Mouse (Mus musculus) hindbrain, embryonic 13.5 days (tissue): ENCODE measurements around the gene Topors. TPM values are rescaled to one million over a fixed set of nuclear protein-coding genes. Genes with fewer than 3 reads are reported as not detected.

Experiments
- ATAC-seq: fragments of 200-750 bp; cut with Nextera tagmentation; 2 replicates; pipeline ENCODE4 v1.8.0; 2017; ENCODE audit warnings: moderate TSS enrichment; ENCODE audit not compliant: low FRiP score
- H3K27ac ChIP-seq: fragments of 300-500 bp; sonication (generic); 2 replicates; pipeline ENCODE4 v1.5.1; 2015; ENCODE audit warnings: inconsistent platforms, mild to moderate bottlenecking, moderate library complexity
- H3K27me3 ChIP-seq: fragments of 300-500 bp; sonication (generic); 2 replicates; pipeline ENCODE4 v1.6.1; 2015; ENCODE audit warnings: mild to moderate bottlenecking, inconsistent platforms
- H3K36me3 ChIP-seq: fragments of 300-500 bp; sonication (generic); 2 replicates; pipeline ENCODE4 v1.6.1; 2015; ENCODE audit warnings: mild to moderate bottlenecking, inconsistent platforms
- H3K4me1 ChIP-seq: fragments of 300-500 bp; sonication (generic); replicated peaks from 2 replicates; pipeline ENCODE4 v1.6.1; 2015; ENCODE audit warnings: inconsistent platforms
- H3K4me2 ChIP-seq: fragments of 300-500 bp; sonication (generic); 2 replicates; pipeline ENCODE4 v1.6.1; 2015; ENCODE audit warnings: inconsistent platforms, mild to moderate bottlenecking, moderate library complexity
- H3K4me3 ChIP-seq: fragments of 300-500 bp; sonication (generic); 2 replicates; pipeline ENCODE4 v1.5.1; 2015; ENCODE audit warnings: mild to moderate bottlenecking, inconsistent platforms
- H3K9ac ChIP-seq: fragments of 300-500 bp; sonication (generic); 2 replicates; pipeline ENCODE4 v1.6.1; 2015; ENCODE audit warnings: mild to moderate bottlenecking, inconsistent platforms
- H3K9me3 ChIP-seq: fragments of 300-500 bp; sonication (generic); 2 replicates; pipeline ENCODE4 v1.6.1; 2016; ENCODE audit warnings: inconsistent platforms
- WGBS: fragments of 180-500 bp; shearing (Covaris S2); methylation state at CpG from one replicate; pipeline ENCODE4 v1.1.7; 2015; 5-methylcytosine and 5-hydroxymethylcytosine counted together
- polyA plus RNA-seq: library from polyadenylated mRNA; unstranded; fragments of >200 nt; fragmentation: Nextera tagmentation; extraction: Ambion mirVana; gene quantifications from 2 replicates; pipeline ENCODE4 v1.2.1, GENCODE M21; 2015

Topors gene
- polyA plus RNA-seq, 1 experiment from 2014 or later = 33.7 TPM

DNA sequence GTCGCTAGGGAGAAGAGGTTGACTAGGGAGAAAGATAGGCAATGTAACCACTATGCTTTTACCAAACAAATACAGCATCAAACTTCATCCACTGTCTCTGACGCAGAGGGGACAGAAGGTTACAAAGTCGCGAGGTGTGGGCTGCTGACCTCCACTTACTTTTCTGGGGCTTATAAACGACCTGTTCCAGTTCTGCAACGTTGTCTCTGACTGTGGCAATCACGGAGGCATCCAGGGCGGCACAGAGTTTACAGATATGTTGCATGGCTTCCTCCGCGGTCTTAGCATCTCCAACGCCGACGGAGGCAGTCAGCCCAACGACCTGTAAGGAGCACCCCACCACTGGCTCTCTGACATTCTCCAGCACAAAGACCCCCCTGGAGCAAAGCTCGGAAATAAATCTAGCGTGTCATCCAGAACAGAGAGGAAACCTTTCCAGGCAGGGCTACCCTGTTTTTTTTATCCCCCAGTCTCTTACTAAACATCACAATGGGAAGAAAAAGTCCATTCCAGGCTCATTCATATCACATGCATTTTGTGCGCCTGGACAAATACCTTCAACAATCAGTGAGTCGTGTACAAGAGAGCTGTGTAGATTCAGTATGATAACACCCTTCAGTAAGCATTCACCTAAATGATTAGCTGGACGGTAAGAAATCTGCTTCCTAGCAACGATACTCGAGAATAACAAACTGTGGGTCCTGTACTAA is 47.6 kb downstream of the Topors start:
- no peak for ATAC-seq
- H3K36me3 ChIP-seq = no peaks in the 10 kb centered on the region
- no peak overlapping the region for H3K27ac ChIP-seq
- no peaks in the 10 kb centered on the region for H3K9me3 ChIP-seq
- 0 out of 2 replicates have a peak overlapping the region, but pooled peaks have one; percentile 2 for H3K4me2 ChIP-seq
- peaks cover 19% of the 10 kb centered on the region for H3K4me1 ChIP-seq
- no peak overlapping the region for H3K4me3 ChIP-seq
- 41% methylated on average over 21 of the region's 21 CpGs for WGBS
- peaks cover 6% of the 10 kb centered on the region; the same call in 1 of the 2 replicates for H3K27me3 ChIP-seq
- no peak overlapping the region for H3K9ac ChIP-seq

DNA sequence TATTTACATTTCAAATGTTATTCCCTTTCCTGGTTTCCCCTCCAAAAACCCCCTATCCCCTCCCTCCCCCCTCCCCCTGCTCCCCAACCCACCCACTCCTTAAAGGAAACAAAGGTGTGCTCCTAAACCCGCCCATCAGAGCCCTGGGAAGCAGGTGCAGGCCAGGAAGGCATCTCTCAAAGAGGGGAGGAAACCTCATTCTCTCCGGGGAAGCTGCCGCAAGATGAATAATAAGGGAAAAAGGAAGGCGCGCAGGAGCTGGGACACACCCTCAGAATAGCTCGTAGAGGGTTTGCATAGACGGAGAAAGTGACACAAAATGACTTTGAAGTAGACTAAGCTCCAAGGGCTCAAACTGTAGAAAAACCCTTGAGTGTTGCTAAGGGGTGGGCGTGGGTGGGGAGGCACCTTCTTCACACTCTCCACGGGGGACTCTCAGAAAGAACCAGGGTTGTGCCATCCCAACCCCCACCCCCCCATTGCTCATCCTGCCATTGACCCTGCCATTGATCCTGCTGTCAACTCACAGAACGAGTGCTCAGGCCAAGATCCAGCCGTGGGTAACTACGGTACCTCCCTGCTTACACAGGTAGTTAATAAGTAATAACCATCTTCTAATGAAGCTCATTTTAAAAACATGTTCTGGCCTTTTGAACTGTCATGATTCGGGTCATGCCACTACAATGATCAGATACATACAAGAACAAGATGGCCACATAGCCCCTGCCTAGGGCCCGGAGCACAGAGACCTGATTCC is 48.5 kb downstream of the Topors start:
- Histone ChIP-seq H3K4me1 (peaks cover 19% of the 10 kb centered on the region), H3K36me3 (no peaks in the 10 kb centered on the region), H3K9ac (no peak overlapping the region), H3K27ac (no peak overlapping the region), H3K27me3 (peaks cover 6% of the 10 kb centered on the region; the same call in 1 of the 2 replicates), H3K4me2 (peak overlapping the region; percentile 15; the same call in 1 of the 2 replicates), H3K9me3 (no peaks in the 10 kb centered on the region), H3K4me3 (no peak overlapping the region)
- no peak for ATAC-seq
- 37% methylated on average over 14 of the region's 14 CpGs for WGBS

DNA sequence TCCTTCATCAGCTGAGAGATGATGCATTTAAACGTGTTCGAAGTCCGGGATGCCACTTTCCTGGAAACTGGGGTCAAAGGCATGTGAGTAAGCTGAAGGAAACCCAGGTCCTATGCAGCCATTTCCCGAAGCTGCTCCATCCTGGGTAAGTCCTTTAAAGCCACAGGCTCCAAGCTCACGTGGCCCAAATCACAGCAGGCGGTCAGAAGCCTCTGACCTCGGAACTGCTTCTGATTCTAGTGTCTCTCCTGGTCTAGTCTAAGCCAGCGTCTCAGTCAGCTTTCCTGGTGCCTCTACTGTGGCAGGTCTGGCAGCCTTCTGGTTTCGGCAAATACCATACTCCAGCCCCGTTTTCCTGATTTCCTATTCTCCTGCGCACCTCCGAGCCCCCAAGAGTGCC is 49.2 kb downstream of the Topors start:
- Histone ChIP-seq H3K4me1 (peaks cover 19% of the 10 kb centered on the region), H3K9ac (0 out of 2 replicates have a peak overlapping the region, but pooled peaks have one; percentile 2), H3K27ac (no peak overlapping the region), H3K4me2 (peak overlapping the region; percentile 15), H3K36me3 (no peaks in the 10 kb centered on the region), H3K9me3 (no peaks in the 10 kb centered on the region), H3K27me3 (peaks cover 6% of the 10 kb centered on the region; the same call in 1 of the 2 replicates), H3K4me3 (no peak overlapping the region)
- WGBS = 14% methylated on average over 12 of the region's 12 CpGs
- no peak for ATAC-seq

DNA sequence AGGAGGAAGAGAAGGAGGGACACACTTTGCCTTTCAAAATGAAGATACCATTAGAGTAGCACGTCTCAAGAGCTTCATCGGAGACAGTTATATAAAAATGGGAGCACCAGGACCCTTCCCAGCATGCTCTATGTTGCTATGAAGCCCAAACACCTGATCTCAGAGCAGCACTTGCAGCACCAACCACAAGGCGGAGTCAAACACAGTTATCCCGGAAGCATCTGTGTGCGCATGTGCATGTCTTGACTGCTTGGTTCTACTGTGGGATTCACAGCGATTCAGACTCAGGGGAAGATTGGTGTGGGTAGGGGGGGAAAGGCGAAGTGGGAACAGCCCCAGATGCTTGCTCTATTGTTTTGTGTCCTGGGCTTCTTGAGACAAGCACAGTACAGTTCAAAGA is 51.3 kb downstream of the Topors start:
- no peak overlapping the region for H3K27ac ChIP-seq
- peaks cover 19% of the 10 kb centered on the region for H3K4me1 ChIP-seq
- H3K4me2 ChIP-seq = no peak overlapping the region
- no peak for ATAC-seq
- WGBS = 72% methylated on average over 7 of the region's 7 CpGs
- no peaks in the 10 kb centered on the region for H3K36me3 ChIP-seq
- no peak overlapping the region for H3K9ac ChIP-seq
- no peak overlapping the region for H3K4me3 ChIP-seq
- peaks cover 6% of the 10 kb centered on the region; the same call in 1 of the 2 replicates for H3K27me3 ChIP-seq
- no peaks in the 10 kb centered on the region for H3K9me3 ChIP-seq

DNA sequence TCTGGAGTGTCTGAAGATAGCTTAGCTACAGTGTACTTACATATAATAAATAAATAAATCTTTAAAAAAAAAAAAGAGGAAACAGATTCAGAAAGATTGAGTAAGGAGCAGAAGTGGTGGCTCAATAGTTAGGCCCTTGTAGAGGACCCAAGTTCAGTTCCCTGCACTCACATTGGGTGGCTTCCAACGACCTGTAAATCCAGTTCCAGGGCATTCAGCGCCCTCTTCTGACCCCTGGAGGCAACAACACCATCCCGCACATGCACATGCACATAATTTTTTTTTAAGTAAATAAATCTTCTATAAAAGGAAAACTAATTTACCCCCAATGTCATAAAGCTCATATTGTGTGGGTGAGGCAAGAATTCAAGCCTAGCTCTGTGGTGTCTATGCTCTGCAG is 51.7 kb downstream of the Topors start:
- Histone ChIP-seq H3K36me3 (no peaks in the 10 kb centered on the region), H3K9me3 (no peaks in the 10 kb centered on the region), H3K4me2 (no peak overlapping the region), H3K27ac (no peak overlapping the region), H3K4me3 (no peak overlapping the region), H3K4me1 (peaks cover 19% of the 10 kb centered on the region), H3K27me3 (peaks cover 6% of the 10 kb centered on the region; the same call in 1 of the 2 replicates), H3K9ac (no peak overlapping the region)
- 60% methylated on average over 3 of the region's 3 CpGs for WGBS
- no peak for ATAC-seq

DNA sequence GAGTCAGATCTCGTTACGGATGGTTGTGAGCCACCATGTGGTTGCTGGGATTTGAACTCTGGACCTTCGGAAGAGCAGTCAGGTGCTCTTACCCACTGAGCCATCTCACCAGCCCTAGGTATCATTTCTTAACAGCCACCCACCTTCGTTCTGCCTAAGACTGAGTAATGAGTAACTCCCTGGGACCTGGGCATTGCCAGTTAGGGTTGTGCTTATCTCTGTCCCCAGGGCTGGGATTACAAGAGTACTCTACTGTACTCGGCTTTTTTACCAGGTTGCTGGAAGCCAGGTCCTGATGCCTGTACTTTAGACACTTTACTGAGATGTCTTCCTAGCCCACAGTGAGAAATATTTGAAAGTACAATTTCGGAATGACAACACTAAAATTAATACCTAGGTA is 57.5 kb downstream of the Topors start:
- Histone ChIP-seq H3K4me1 (no peaks in the 10 kb centered on the region), H3K36me3 (no peaks in the 10 kb centered on the region), H3K4me2 (no peak overlapping the region), H3K4me3 (no peak overlapping the region), H3K27me3 (no peaks in the 10 kb centered on the region), H3K9me3 (no peaks in the 10 kb centered on the region), H3K27ac (no peak overlapping the region), H3K9ac (no peak overlapping the region)
- ATAC-seq = no peak
- 93% methylated on average over 4 of the region's 6 CpGs for WGBS

Other genes starting within 250 kb of the Topors start
- gene Aco1, start 126.8 kb downstream of the Topors start, polyA plus RNA-seq = 45.9 and 49.1 TPM in 2 replicates
- gene Ddx58, start 30.0 kb downstream of the Topors start, polyA plus RNA-seq = 3.5 and 4.3 TPM in 2 replicates
- gene Smim27, start 271 bp downstream of the Topors start, polyA plus RNA-seq = 16.7 and 17.2 TPM in 2 replicates
- gene Ndufb6, start 9.6 kb upstream of the Topors start, polyA plus RNA-seq = 313 and 323 TPM in 2 replicates
- 0.13 and 0.27 TPM in 2 replicates for gene Tmem215, start 202.3 kb upstream of the Topors start, polyA plus RNA-seq